Mouse (Mus musculus): ENCODE results near the gene Lgalsl. TPM values are rescaled to one million over a fixed set of nuclear protein-coding genes. Genes with fewer than 3 reads are reported as not detected.
A peak's percentile ranks its signal among the peaks of the same experiment; 100 is the strongest.

Lgalsl gene
- 38.8 and 38.9 TPM in 2 replicates for polyA plus RNA-seq (2014; fragmentation: Nextera tagmentation; extraction: Ambion mirVana)

- Histone ChIP-seq H3K27me3 (ENCODE audit: control insufficient read depth, insufficient read depth, low read length) (peaks cover 2% of the 10 kb centered on the region; the same call in 1 of the 2 replicates), H3K9me3 (replicated peaks; ENCODE audit: control insufficient read depth, low read length) (no peaks in the 10 kb centered on the region), H3K27ac (replicated peaks; ENCODE audit: low read depth, low read length) (peak within 1 kb of the TSS; percentile 65), H3K9ac (replicated peaks; ENCODE audit: low read length) (peak within 1 kb of the TSS; percentile 90), H3K4me2 (ENCODE audit: low read depth, low read length) (peak within 1 kb of the TSS; percentile 91), H3K4me3 (ENCODE audit: low read depth, low read length) (peak within 1 kb of the TSS; percentile 90), H3K4me1 (ENCODE audit: control insufficient read depth, insufficient read depth, low read length) (no peaks in the 10 kb centered on the region), H3K36me3 (replicated peaks; ENCODE audit: control insufficient read depth, insufficient read depth, low read depth, low read length) (no peaks in the 10 kb centered on the region)
- DNase-seq (ENCODE audit: low spot score): peak; percentile 70
- ATAC-seq (replicated peaks; ENCODE audit: insufficient number of reproducible peaks, low FRiP score, low TSS enrichment, low read depth): peak; percentile 85
- WGBS: 0% methylated on average over 60 of the region's 102 CpGs
These were observed at the start of gene Lgalsl for GRCm38 (mm10) chr11:20830686-20831505. Gene Lgalsl (minus strand): TSS chr11:20831056.

- Histone ChIP-seq H3K27ac (replicated peaks; ENCODE audit: low read depth, low read length) (no peak overlapping the region), H3K4me2 (ENCODE audit: low read depth, low read length) (no peak overlapping the region), H3K36me3 (replicated peaks; ENCODE audit: control insufficient read depth, insufficient read depth, low read depth, low read length) (no peaks in the 10 kb centered on the region), H3K9ac (replicated peaks; ENCODE audit: low read length) (no peak overlapping the region), H3K4me1 (ENCODE audit: control insufficient read depth, insufficient read depth, low read length) (no peaks in the 10 kb centered on the region), H3K27me3 (ENCODE audit: control insufficient read depth, insufficient read depth, low read length) (no peaks in the 10 kb centered on the region), H3K9me3 (replicated peaks; ENCODE audit: control insufficient read depth, low read length) (no peaks in the 10 kb centered on the region), H3K4me3 (ENCODE audit: low read depth, low read length) (no peak overlapping the region)
- DNase-seq (ENCODE audit: low spot score): no peak
- no peak for ATAC-seq (replicated peaks; ENCODE audit: insufficient number of reproducible peaks, low FRiP score, low TSS enrichment, low read depth)
- WGBS: 78% methylated on average over 5 of the region's 5 CpGs
These were observed 47.8 kb upstream of the Lgalsl start for GRCm38 (mm10) chr11:20878644-20879043.

DNA sequence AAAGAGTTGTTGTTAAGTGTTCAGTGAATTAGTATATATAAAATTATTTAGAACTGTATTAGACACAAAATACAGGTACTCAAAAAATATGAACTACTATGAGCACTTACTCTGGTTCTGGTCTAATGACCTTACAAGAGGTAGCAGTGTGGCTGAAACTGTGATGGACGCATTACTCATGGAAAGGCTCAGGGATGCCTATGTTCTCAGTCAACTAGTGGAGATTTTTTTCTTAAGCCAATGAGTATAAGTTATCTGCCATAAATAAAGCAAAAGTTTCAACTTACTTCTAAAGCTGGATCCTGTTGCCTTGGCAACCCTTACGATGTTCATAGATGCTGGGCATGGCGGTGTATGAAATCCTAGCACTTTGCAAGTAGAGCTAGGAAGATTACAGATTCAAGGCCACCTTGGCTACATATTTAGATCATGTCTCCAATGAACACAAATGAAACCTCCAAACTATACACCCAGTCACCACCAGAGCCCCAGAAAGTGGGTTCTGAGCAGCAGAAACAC is 46.8 kb upstream of the Lgalsl start:
- Histone ChIP-seq H3K9me3 (replicated peaks; ENCODE audit: control insufficient read depth, low read length) (no peaks in the 10 kb centered on the region), H3K4me3 (ENCODE audit: low read depth, low read length) (no peak overlapping the region), H3K27ac (replicated peaks; ENCODE audit: low read depth, low read length) (no peak overlapping the region), H3K27me3 (ENCODE audit: control insufficient read depth, insufficient read depth, low read length) (no peaks in the 10 kb centered on the region), H3K4me2 (ENCODE audit: low read depth, low read length) (no peak overlapping the region), H3K4me1 (ENCODE audit: control insufficient read depth, insufficient read depth, low read length) (no peaks in the 10 kb centered on the region), H3K36me3 (replicated peaks; ENCODE audit: control insufficient read depth, insufficient read depth, low read depth, low read length) (no peaks in the 10 kb centered on the region), H3K9ac (replicated peaks; ENCODE audit: low read length) (no peak overlapping the region)
- ATAC-seq (replicated peaks; ENCODE audit: insufficient number of reproducible peaks, low FRiP score, low TSS enrichment, low read depth) (no peak), DNase-seq (ENCODE audit: low spot score) (no peak)
- 88% methylated on average over 3 of the region's 3 CpGs for WGBS

- Histone ChIP-seq H3K4me3 (ENCODE audit: low read depth, low read length) (no peak overlapping the region), H3K27me3 (ENCODE audit: control insufficient read depth, insufficient read depth, low read length) (no peaks in the 10 kb centered on the region), H3K27ac (replicated peaks; ENCODE audit: low read depth, low read length) (no peak overlapping the region), H3K9me3 (replicated peaks; ENCODE audit: control insufficient read depth, low read length) (no peaks in the 10 kb centered on the region), H3K4me2 (ENCODE audit: low read depth, low read length) (no peak overlapping the region), H3K9ac (replicated peaks; ENCODE audit: low read length) (no peak overlapping the region), H3K36me3 (replicated peaks; ENCODE audit: control insufficient read depth, insufficient read depth, low read depth, low read length) (no peaks in the 10 kb centered on the region), H3K4me1 (ENCODE audit: control insufficient read depth, insufficient read depth, low read length) (no peaks in the 10 kb centered on the region)
- ATAC-seq (replicated peaks; ENCODE audit: insufficient number of reproducible peaks, low FRiP score, low TSS enrichment, low read depth): no peak
- DNase-seq (ENCODE audit: low spot score): no peak
- 79% methylated on average over 5 of the region's 5 CpGs for WGBS
These were observed 42.5 kb upstream of the Lgalsl start for GRCm38 (mm10) chr11:20873386-20873785.

- Histone ChIP-seq H3K36me3 (replicated peaks; ENCODE audit: control insufficient read depth, insufficient read depth, low read depth, low read length) (no peaks in the 10 kb centered on the region), H3K4me1 (ENCODE audit: control insufficient read depth, insufficient read depth, low read length) (no peaks in the 10 kb centered on the region), H3K27ac (replicated peaks; ENCODE audit: low read depth, low read length) (no peak overlapping the region), H3K27me3 (ENCODE audit: control insufficient read depth, insufficient read depth, low read length) (no peaks in the 10 kb centered on the region), H3K4me3 (ENCODE audit: low read depth, low read length) (no peak overlapping the region), H3K4me2 (ENCODE audit: low read depth, low read length) (no peak overlapping the region), H3K9ac (replicated peaks; ENCODE audit: low read length) (no peak overlapping the region), H3K9me3 (replicated peaks; ENCODE audit: control insufficient read depth, low read length) (no peaks in the 10 kb centered on the region)
- ATAC-seq (replicated peaks; ENCODE audit: insufficient number of reproducible peaks, low FRiP score, low TSS enrichment, low read depth) (no peak), DNase-seq (ENCODE audit: low spot score) (no peak)
- 90% methylated on average over 7 of the region's 7 CpGs for WGBS
These were observed 42.1 kb upstream of the Lgalsl start for GRCm38 (mm10) chr11:20872911-20873310.

DNA sequence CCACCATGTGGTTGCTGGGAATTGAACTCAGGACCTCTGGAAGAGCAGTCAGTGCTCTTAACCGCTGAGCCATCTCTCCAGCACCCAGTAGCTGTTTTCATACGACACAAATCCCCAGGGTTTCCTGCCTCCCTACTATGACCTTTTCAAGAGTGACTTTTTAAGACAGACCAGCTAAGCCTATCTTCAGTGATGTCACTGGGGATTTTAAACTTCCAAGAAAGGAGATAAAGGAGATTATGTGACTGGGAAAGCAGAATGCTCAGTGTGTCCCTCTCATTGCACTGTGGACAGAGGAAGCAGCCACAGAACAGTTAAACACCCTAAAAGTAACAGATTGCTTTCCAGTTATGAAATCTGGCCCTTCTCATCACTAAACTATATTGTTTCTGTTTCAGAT is 41.6 kb upstream of the Lgalsl start:
- H3K36me3 ChIP-seq (replicated peaks; ENCODE audit: control insufficient read depth, insufficient read depth, low read depth, low read length): no peaks in the 10 kb centered on the region
- DNase-seq (ENCODE audit: low spot score) (no peak), ATAC-seq (replicated peaks; ENCODE audit: insufficient number of reproducible peaks, low FRiP score, low TSS enrichment, low read depth) (no peak)
- H3K9me3 ChIP-seq (replicated peaks; ENCODE audit: control insufficient read depth, low read length): no peaks in the 10 kb centered on the region
- no peak overlapping the region for H3K9ac ChIP-seq (replicated peaks; ENCODE audit: low read length)
- no peak overlapping the region for H3K27ac ChIP-seq (replicated peaks; ENCODE audit: low read depth, low read length)
- no peaks in the 10 kb centered on the region for H3K4me1 ChIP-seq (ENCODE audit: control insufficient read depth, insufficient read depth, low read length)
- no peak overlapping the region for H3K4me2 ChIP-seq (ENCODE audit: low read depth, low read length)
- H3K27me3 ChIP-seq (ENCODE audit: control insufficient read depth, insufficient read depth, low read length): no peaks in the 10 kb centered on the region
- H3K4me3 ChIP-seq (ENCODE audit: low read depth, low read length): no peak overlapping the region
- 79% methylated on average over 2 of the region's 2 CpGs for WGBS

GRCm38 (mm10) chr11:20869927-20870326 is 39.1 kb upstream of the Lgalsl start:
- no peak overlapping the region for H3K4me2 ChIP-seq (ENCODE audit: low read depth, low read length)
- DNase-seq (ENCODE audit: low spot score) (no peak), ATAC-seq (replicated peaks; ENCODE audit: insufficient number of reproducible peaks, low FRiP score, low TSS enrichment, low read depth) (no peak)
- no peak overlapping the region for H3K4me3 ChIP-seq (ENCODE audit: low read depth, low read length)
- H3K4me1 ChIP-seq (ENCODE audit: control insufficient read depth, insufficient read depth, low read length): no peaks in the 10 kb centered on the region
- no peak overlapping the region for H3K27ac ChIP-seq (replicated peaks; ENCODE audit: low read depth, low read length)
- WGBS: 81% methylated on average over 2 of the region's 2 CpGs
- no peaks in the 10 kb centered on the region for H3K9me3 ChIP-seq (replicated peaks; ENCODE audit: control insufficient read depth, low read length)
- H3K36me3 ChIP-seq (replicated peaks; ENCODE audit: control insufficient read depth, insufficient read depth, low read depth, low read length): no peaks in the 10 kb centered on the region
- H3K27me3 ChIP-seq (ENCODE audit: control insufficient read depth, insufficient read depth, low read length): no peaks in the 10 kb centered on the region
- no peak overlapping the region for H3K9ac ChIP-seq (replicated peaks; ENCODE audit: low read length)

DNA sequence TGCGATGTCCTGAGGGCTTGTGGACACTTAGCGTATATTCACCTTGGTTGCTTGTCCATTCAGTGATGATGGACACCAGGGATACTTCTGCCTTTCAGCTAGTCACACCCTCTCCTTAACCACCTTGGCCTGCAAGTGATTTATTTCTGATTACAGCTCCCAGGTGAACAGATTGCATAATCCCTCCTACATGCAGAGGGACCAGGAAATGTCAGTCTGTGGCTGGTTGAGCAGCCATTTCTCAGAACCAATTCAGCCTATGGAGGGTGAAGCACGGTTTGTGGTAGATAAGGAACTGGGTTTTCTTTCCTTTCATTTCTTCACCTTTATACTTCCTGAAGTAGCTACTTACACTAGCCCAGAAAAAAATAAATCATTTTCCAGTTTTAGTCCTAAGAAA is 34.6 kb upstream of the Lgalsl start:
- H3K4me3 ChIP-seq (ENCODE audit: low read depth, low read length): no peak overlapping the region
- WGBS: 89% methylated on average over 3 of the region's 3 CpGs
- DNase-seq (ENCODE audit: low spot score): no peak
- H3K9me3 ChIP-seq (replicated peaks; ENCODE audit: control insufficient read depth, low read length): no peaks in the 10 kb centered on the region
- no peak overlapping the region for H3K27ac ChIP-seq (replicated peaks; ENCODE audit: low read depth, low read length)
- no peak for ATAC-seq (replicated peaks; ENCODE audit: insufficient number of reproducible peaks, low FRiP score, low TSS enrichment, low read depth)
- no peak overlapping the region for H3K4me2 ChIP-seq (ENCODE audit: low read depth, low read length)
- H3K27me3 ChIP-seq (ENCODE audit: control insufficient read depth, insufficient read depth, low read length): no peaks in the 10 kb centered on the region
- no peaks in the 10 kb centered on the region for H3K36me3 ChIP-seq (replicated peaks; ENCODE audit: control insufficient read depth, insufficient read depth, low read depth, low read length)
- no peaks in the 10 kb centered on the region for H3K4me1 ChIP-seq (ENCODE audit: control insufficient read depth, insufficient read depth, low read length)
- H3K9ac ChIP-seq (replicated peaks; ENCODE audit: low read length): no peak overlapping the region

Data from embryonic facial prominence, embryonic 11.5 days (tissue).